Mouse (Mus musculus) heart, embryonic 11.5 days (tissue): ENCODE results near the gene Phf23. TPM values are rescaled to one million over a fixed set of nuclear protein-coding genes. Genes with fewer than 3 reads are reported as not detected.

Source experiments
- ATAC-seq: fragments of 200-750 bp; cut with Nextera tagmentation; replicated peaks from 2 replicates; pipeline ENCODE4 v1.8.0; 2017; ENCODE audit warnings: moderate library complexity; ENCODE audit not compliant: insufficient number of reproducible peaks, low FRiP score, low TSS enrichment
- H3K27ac ChIP-seq: fragments of 300-500 bp; sonication (generic); 2 replicates; pipeline ENCODE4 v1.5.1; 2014; ENCODE audit warnings: mild to moderate bottlenecking, low read depth, low read length
- H3K27me3 ChIP-seq: fragments of 300-500 bp; sonication (generic); 2 replicates; pipeline ENCODE4 v1.6.1; 2014; ENCODE audit warnings: mild to moderate bottlenecking, low read length, mixed read lengths; ENCODE audit not compliant: control insufficient read depth, insufficient read depth
- H3K36me3 ChIP-seq: fragments of 300-500 bp; sonication (generic); 2 replicates; pipeline ENCODE4 v1.6.1; 2014; ENCODE audit warnings: mild to moderate bottlenecking, low read length, moderate library complexity, mixed read lengths; ENCODE audit not compliant: control insufficient read depth, insufficient read depth
- H3K4me1 ChIP-seq: fragments of 300-500 bp; sonication (generic); 2 replicates; pipeline ENCODE4 v1.6.1; 2014; ENCODE audit warnings: low read length; ENCODE audit not compliant: control insufficient read depth, insufficient read depth
- H3K4me2 ChIP-seq: fragments of 300-500 bp; sonication (generic); 2 replicates; pipeline ENCODE4 v1.6.1; 2014; ENCODE audit warnings: mild to moderate bottlenecking, moderate library complexity
- H3K4me3 ChIP-seq: fragments of 300-500 bp; sonication (generic); 2 replicates; pipeline ENCODE4 v1.5.1; 2014; ENCODE audit warnings: low read depth, low read length
- H3K9ac ChIP-seq: fragments of 300-500 bp; sonication (generic); 2 replicates; pipeline ENCODE4 v1.6.1; 2014; ENCODE audit warnings: mild to moderate bottlenecking, low read depth, low read length, moderate library complexity
- H3K9me3 ChIP-seq: fragments of 300-500 bp; sonication (generic); replicated peaks from 2 replicates; pipeline ENCODE4 v1.6.1; 2016; ENCODE audit warnings: low read length; ENCODE audit not compliant: control insufficient read depth
- WGBS: fragments of 180-500 bp; shearing (Covaris S2); extraction: QIAGEN DNeasy Blood & Tissue Kit; methylation state at CpG from one replicate; pipeline ENCODE4 v1.1.7; 2014; ENCODE audit not compliant: insufficient replicate concordance; 5-methylcytosine and 5-hydroxymethylcytosine counted together
- microRNA counts: library from miRNA; unstranded; fragments of <30 nt; microRNA quantifications from one replicate; lab custom pipeline; 2015
- microRNA-seq: library from miRNA; unstranded; fragments of <30 nt; microRNA quantifications from one replicate; pipeline ENCODE4, GENCODE M21; 2016; ENCODE audit warnings: borderline number of aligned reads
- polyA plus RNA-seq: library from polyadenylated mRNA; unstranded; fragments of >200 nt; fragmentation: Nextera tagmentation; extraction: Ambion mirVana; gene quantifications from 2 replicates; pipeline ENCODE4 v1.2.1, GENCODE M21; 2014

Phf23 gene
- polyA plus RNA-seq, 1 experiment from 2014 or later: 29.9 TPM

GRCm38 (mm10) chr11:70042309-70043085 lies 46.9 kb downstream of the Phf23 start:
- no peak overlapping the region for H3K4me2 ChIP-seq
- no peaks in the 10 kb centered on the region for H3K9me3 ChIP-seq
- WGBS: 83% methylated on average over 23 of the region's 23 CpGs
- no peak for ATAC-seq
- no peak overlapping the region for H3K27ac ChIP-seq
- no peak overlapping the region for H3K9ac ChIP-seq
- H3K27me3 ChIP-seq: no peaks in the 10 kb centered on the region
- H3K4me3 ChIP-seq: no peak overlapping the region
- H3K4me1 ChIP-seq: no peaks in the 10 kb centered on the region
- H3K36me3 ChIP-seq: peaks cover 13% of the 10 kb centered on the region; the same call in 1 of the 2 replicates

- Histone ChIP-seq H3K4me2 (no peak overlapping the region), H3K27ac (no peak overlapping the region), H3K27me3 (no peaks in the 10 kb centered on the region), H3K9me3 (no peaks in the 10 kb centered on the region), H3K36me3 (peaks cover 13% of the 10 kb centered on the region; the same call in 1 of the 2 replicates), H3K4me3 (no peak overlapping the region), H3K4me1 (no peaks in the 10 kb centered on the region), H3K9ac (no peak overlapping the region)
- ATAC-seq: no peak
- WGBS: 86% methylated on average over 7 of the region's 7 CpGs
These were observed 48.1 kb downstream of the Phf23 start for GRCm38 (mm10) chr11:70043665-70044064.

GRCm38 (mm10) chr11:70045435-70045834 lies 49.9 kb downstream of the Phf23 start:
- no peak overlapping the region for H3K27ac ChIP-seq
- H3K4me1 ChIP-seq: no peaks in the 10 kb centered on the region
- H3K9me3 ChIP-seq: no peaks in the 10 kb centered on the region
- H3K4me3 ChIP-seq: no peak overlapping the region
- ATAC-seq: no peak
- H3K27me3 ChIP-seq: no peaks in the 10 kb centered on the region; the same call in 1 of the 2 replicates
- no peak overlapping the region for H3K4me2 ChIP-seq
- H3K9ac ChIP-seq: no peak overlapping the region
- 32% methylated on average over 9 of the region's 9 CpGs for WGBS
- peaks cover 13% of the 10 kb centered on the region; the same call in 1 of the 2 replicates for H3K36me3 ChIP-seq

- H3K4me3 ChIP-seq: no peak overlapping the region
- H3K27ac ChIP-seq: no peak overlapping the region
- 73% methylated on average over 6 of the region's 6 CpGs for WGBS
- ATAC-seq: no peak
- no peaks in the 10 kb centered on the region for H3K9me3 ChIP-seq
- no peak overlapping the region for H3K4me2 ChIP-seq
- H3K36me3 ChIP-seq: 0 out of 2 replicates have a peak, but pooled peaks cover 2% of the 10 kb centered on the region
- H3K9ac ChIP-seq: no peak overlapping the region
- H3K4me1 ChIP-seq: no peaks in the 10 kb centered on the region
- no peaks in the 10 kb centered on the region; the same call in 1 of the 2 replicates for H3K27me3 ChIP-seq
These were observed 53.8 kb downstream of the Phf23 start for GRCm38 (mm10) chr11:70049366-70049765.

MicroRNAs within 50 kb of the gene (microRNA counts, 519-probe panel; counts per million panel counts)
- microRNA mmu-miR-324-3p (lab: Ali Mortazavi, UCI) (32.2 counts per million), microRNA mmu-miR-324-5p (lab: Ali Mortazavi, UCI) (5,305 counts per million, percentile 57 among the panel's probes with 10 or more counts)

Small RNAs within 50 kb of the gene (microRNA-seq; reads per million reads assigned to microRNA genes)
- not detected for gene Gm44349
- gene Mir324: 4,291 reads per million, percentile 92 among the genes with 10 or more reads in this experiment

Other genes starting within 250 kb of the Phf23 start
- gene Polr2a, start 237.1 kb upstream of the Phf23 start, polyA plus RNA-seq: 29.0 and 36.7 TPM in 2 replicates
- 0.10 TPM in 1 of 2 replicates, not detected in the other for gene Slc35g3, start 233.8 kb upstream of the Phf23 start, polyA plus RNA-seq
- 2.1 and 3.1 TPM in 2 replicates for gene Zbtb4, start 229.9 kb upstream of the Phf23 start, polyA plus RNA-seq
- 3.7 and 4.5 TPM in 2 replicates for gene Chrnb1, start 199.8 kb upstream of the Phf23 start, polyA plus RNA-seq
- 1.5 and 2.5 TPM in 2 replicates for gene Fgf11, start 193.9 kb upstream of the Phf23 start, polyA plus RNA-seq
- gene Tmem102, start 190.2 kb upstream of the Phf23 start, polyA plus RNA-seq: 1.1 and 1.5 TPM in 2 replicates
- not detected in 2 replicates for gene Gm39566, start 180.5 kb upstream of the Phf23 start, polyA plus RNA-seq
- gene Spem2, start 177.3 kb upstream of the Phf23 start, polyA plus RNA-seq: not detected in 2 replicates
- gene Spem1, start 173.6 kb upstream of the Phf23 start, polyA plus RNA-seq: not detected in 2 replicates
- 3.1 and 3.3 TPM in 2 replicates for gene Nlgn2, start 158.0 kb upstream of the Phf23 start, polyA plus RNA-seq
- gene Tmem256, start 157.3 kb upstream of the Phf23 start, polyA plus RNA-seq: 321 and 331 TPM in 2 replicates
- gene Plscr3, start 149.4 kb upstream of the Phf23 start, polyA plus RNA-seq: 65.9 and 75.2 TPM in 2 replicates
- 0.23 and 0.39 TPM in 2 replicates for gene Tnk1, start 137.0 kb upstream of the Phf23 start, polyA plus RNA-seq
- not detected in 2 replicates for gene Tmem95, start 117.8 kb upstream of the Phf23 start, polyA plus RNA-seq
- 3.3 and 3.8 TPM in 2 replicates for gene Kctd11, start 114.4 kb upstream of the Phf23 start, polyA plus RNA-seq
- 7.2 and 8.1 TPM in 2 replicates for gene Acap1, start 100.2 kb upstream of the Phf23 start, polyA plus RNA-seq
- gene 2810408A11Rik, start 94.8 kb upstream of the Phf23 start, polyA plus RNA-seq: 5.3 and 5.8 TPM in 2 replicates
- 9.3 and 10.8 TPM in 2 replicates for gene Neurl4, start 94.7 kb upstream of the Phf23 start, polyA plus RNA-seq
- gene Gps2, start 81.9 kb upstream of the Phf23 start, polyA plus RNA-seq: 53.2 and 62.2 TPM in 2 replicates
- 1,428 and 1,516 TPM in 2 replicates for gene Eif5a, start 73.8 kb upstream of the Phf23 start, polyA plus RNA-seq
- 1.5 and 4.3 TPM in 2 replicates for gene Ybx2, start 60.0 kb upstream of the Phf23 start, polyA plus RNA-seq
- gene Slc2a4, start 47.6 kb upstream of the Phf23 start, polyA plus RNA-seq: 22.0 and 22.8 TPM in 2 replicates
- 2.4 and 3.0 TPM in 2 replicates for gene Cldn7, start 31.0 kb upstream of the Phf23 start, polyA plus RNA-seq
- 20.3 and 22.2 TPM in 2 replicates for gene Ctdnep1, start 14.6 kb upstream of the Phf23 start, polyA plus RNA-seq
- gene Elp5, start 13.3 kb upstream of the Phf23 start, polyA plus RNA-seq: 120 and 130 TPM in 2 replicates
- 481 and 489 TPM in 2 replicates for gene Gabarap, start 4.6 kb upstream of the Phf23 start, polyA plus RNA-seq
- 18.6 and 18.9 TPM in 2 replicates for gene Dvl2, start 4.8 kb downstream of the Phf23 start, polyA plus RNA-seq
- 94.1 and 111 TPM in 2 replicates for gene Acadvl, start 19.6 kb downstream of the Phf23 start, polyA plus RNA-seq
- gene Dlg4, start 21.2 kb downstream of the Phf23 start, polyA plus RNA-seq: 10.2 and 10.4 TPM in 2 replicates
- 0.13 TPM in 1 of 2 replicates, not detected in the other for gene Asgr1, start 58.3 kb downstream of the Phf23 start, polyA plus RNA-seq
- gene Asgr2, start 96.9 kb downstream of the Phf23 start, polyA plus RNA-seq: 0.57 TPM in 1 of 2 replicates, not detected in the other
- gene Mgl2, start 134.6 kb downstream of the Phf23 start, polyA plus RNA-seq: 0.17 and 0.29 TPM in 2 replicates
- not detected in 2 replicates for gene Clec10a, start 160.4 kb downstream of the Phf23 start, polyA plus RNA-seq
- 0.36 and 0.39 TPM in 2 replicates for gene Slc16a11, start 217.0 kb downstream of the Phf23 start, polyA plus RNA-seq
- gene Slc16a13, start 225.3 kb downstream of the Phf23 start, polyA plus RNA-seq: 7.6 and 7.8 TPM in 2 replicates
- gene Bcl6b, start 234.0 kb downstream of the Phf23 start, polyA plus RNA-seq: 11.9 and 13.0 TPM in 2 replicates
- gene 0610010K14Rik, start 242.1 kb downstream of the Phf23 start, polyA plus RNA-seq: 129 and 132 TPM in 2 replicates
- 7.7 and 9.3 TPM in 2 replicates for gene Gm21988, start 244.1 kb downstream of the Phf23 start, polyA plus RNA-seq
- 170 and 183 TPM in 2 replicates for gene Rnasek, start 244.1 kb downstream of the Phf23 start, polyA plus RNA-seq